Mouse (Mus musculus) limb, embryonic 11.5 days (tissue): ENCODE data around the gene Bex2. TPM values are rescaled to one million over a fixed set of nuclear protein-coding genes. Genes with fewer than 3 reads are reported as not detected.
A peak's percentile ranks its signal among the peaks of the same experiment; 100 is the strongest.
"Not testable (repeated sequence)": the region's sequence is repeated elsewhere in the genome, so short reads cannot be mapped to it uniquely, and the experiment has no call there.

Experiments used
- ATAC-seq: fragments of 200-750 bp; cut with Nextera tagmentation; 2 replicates; pipeline ENCODE4 v1.8.0; 2017; ENCODE audit warnings: low read depth; ENCODE audit not compliant: insufficient number of reproducible peaks, low FRiP score, low TSS enrichment
- DNase-seq: peaks from one replicate; pipeline ENCODE4 v3.0.0-alpha.2; 2015; ENCODE audit warnings: low spot score
- H3K27ac ChIP-seq: fragments of 300-500 bp; sonication (generic); replicated peaks from 2 replicates; pipeline ENCODE4 v1.5.1; 2014; ENCODE audit warnings: low read depth, mild to moderate bottlenecking, low read length
- H3K27me3 ChIP-seq: fragments of 300-500 bp; sonication (generic); 2 replicates; pipeline ENCODE4 v1.6.1; 2014; ENCODE audit warnings: mild to moderate bottlenecking, low read length, mixed read lengths; ENCODE audit not compliant: control insufficient read depth, insufficient read depth
- H3K36me3 ChIP-seq: fragments of 300-500 bp; sonication (generic); 2 replicates; pipeline ENCODE4 v1.6.1; 2014; ENCODE audit warnings: mild to moderate bottlenecking, low read length, moderate library complexity, mixed read lengths; ENCODE audit not compliant: control insufficient read depth, insufficient read depth
- H3K4me1 ChIP-seq: fragments of 300-500 bp; sonication (generic); 2 replicates; pipeline ENCODE4 v1.6.1; 2014; ENCODE audit warnings: low read length, mixed read lengths; ENCODE audit not compliant: control insufficient read depth, insufficient read depth
- H3K4me2 ChIP-seq: fragments of 300-500 bp; sonication (generic); 2 replicates; pipeline ENCODE4 v1.6.1; 2014; ENCODE audit warnings: low read depth, mild to moderate bottlenecking, moderate library complexity; ENCODE audit not compliant: severe bottlenecking
- H3K4me3 ChIP-seq: fragments of 300-500 bp; sonication (generic); 2 replicates; pipeline ENCODE4 v1.5.1; 2014; ENCODE audit warnings: low read depth, low read length
- H3K9ac ChIP-seq: fragments of 300-500 bp; sonication (generic); 2 replicates; pipeline ENCODE4 v1.6.1; 2014; ENCODE audit warnings: mild to moderate bottlenecking, low read length
- H3K9me3 ChIP-seq: fragments of 300-500 bp; sonication (generic); 2 replicates; pipeline ENCODE4 v1.6.1; 2016; ENCODE audit warnings: low read length; ENCODE audit not compliant: control insufficient read depth
- WGBS: fragments of 180-500 bp; shearing (Covaris S2); extraction: QIAGEN DNeasy Blood & Tissue Kit; methylation state at CpG from one replicate; pipeline ENCODE4 v1.1.7; 2014; 5-methylcytosine and 5-hydroxymethylcytosine counted together
- polyA plus RNA-seq: library from polyadenylated mRNA; unstranded; fragments of >200 nt; fragmentation: Nextera tagmentation; extraction: Ambion mirVana; gene quantifications from 2 replicates; pipeline ENCODE4 v1.2.1, GENCODE M21; 2014

Gene Bex2
- 242 and 252 TPM in 2 replicates for polyA plus RNA-seq

GRCm38 (mm10) chrX:136068020-136068419 is at the start of gene Bex2:
Gene Bex2, minus strand, starts transcription at chrX:136068236.
- not testable (repeated sequence) for H3K27ac ChIP-seq, H3K36me3 ChIP-seq, H3K4me1 ChIP-seq, H3K9me3 ChIP-seq, H3K27me3 ChIP-seq, DNase-seq
- H3K4me2 ChIP-seq = peak within 1 kb of the TSS; percentile 32
- H3K9ac ChIP-seq = peak within 1 kb of the TSS; percentile 22; the same call in 1 of the 2 replicates
- ATAC-seq = peak; percentile 98
- peak within 1 kb of the TSS; percentile 36 for H3K4me3 ChIP-seq
- WGBS = no CpG with 5 or more reads among the region's 32 CpGs

- WGBS = 22% methylated on average over 23 of the region's 23 CpGs
- Histone ChIP-seq H3K27ac (no peak overlapping the region), H3K9ac (peak overlapping the region; percentile 49; the same call in 1 of the 2 replicates), H3K4me2 (peak overlapping the region; percentile 51), H3K4me1 (no peaks in the 10 kb centered on the region), H3K4me3 (peak overlapping the region; percentile 30), H3K36me3 (no peaks in the 10 kb centered on the region), H3K9me3 (no peaks in the 10 kb centered on the region), H3K27me3 (no peaks in the 10 kb centered on the region)
- DNase-seq = peak; percentile 82
- ATAC-seq = peak; percentile 97
Observed at GRCm38 (mm10) chrX:136115419-136115961, 47.5 kb upstream of the Bex2 start.

- no peaks in the 10 kb centered on the region for H3K36me3 ChIP-seq
- H3K9me3 ChIP-seq = no peaks in the 10 kb centered on the region
- no peaks in the 10 kb centered on the region for H3K4me1 ChIP-seq
- DNase-seq (no peak), ATAC-seq (no peak)
- no peak overlapping the region for H3K4me3 ChIP-seq
- no peak overlapping the region for H3K27ac ChIP-seq
- H3K9ac ChIP-seq = no peak overlapping the region
- no peaks in the 10 kb centered on the region for H3K27me3 ChIP-seq
- WGBS = 48% methylated on average over 4 of the region's 4 CpGs
- no peak overlapping the region for H3K4me2 ChIP-seq
Observed at GRCm38 (mm10) chrX:136115015-136115414, 47.0 kb upstream of the Bex2 start.

DNA sequence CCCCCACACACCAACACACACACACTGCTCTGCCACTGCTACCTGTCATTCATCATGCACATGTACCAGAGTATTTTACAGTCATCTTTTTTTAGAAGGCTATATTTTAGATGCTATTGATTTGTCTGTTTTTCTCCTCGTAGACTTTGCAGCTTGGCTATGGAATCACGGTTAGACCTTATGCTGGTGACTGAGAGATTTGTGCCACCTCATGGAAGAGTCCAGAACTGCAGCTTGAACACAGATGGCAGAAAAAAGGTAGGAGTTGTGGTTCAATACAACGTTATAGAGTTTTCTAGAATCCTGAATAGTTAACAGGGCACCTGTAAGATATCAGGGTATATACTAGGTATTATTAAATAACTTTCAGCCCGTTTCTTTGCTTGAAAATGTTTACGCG is 39.9 kb upstream of the Bex2 start:
- no peaks in the 10 kb centered on the region for H3K27me3 ChIP-seq
- no peak overlapping the region for H3K4me2 ChIP-seq
- H3K9me3 ChIP-seq = no peaks in the 10 kb centered on the region
- no peak overlapping the region for H3K4me3 ChIP-seq
- DNase-seq = peak; percentile 49
- 53% methylated on average over 6 of the region's 6 CpGs for WGBS
- no peak overlapping the region for H3K27ac ChIP-seq
- ATAC-seq = no peak
- H3K4me1 ChIP-seq = no peaks in the 10 kb centered on the region
- no peak overlapping the region for H3K9ac ChIP-seq
- no peaks in the 10 kb centered on the region for H3K36me3 ChIP-seq

- Histone ChIP-seq H3K9me3 (no peaks in the 10 kb centered on the region), H3K36me3 (no peaks in the 10 kb centered on the region), H3K4me3 (no peak overlapping the region), H3K9ac (no peak overlapping the region), H3K4me2 (no peak overlapping the region), H3K27me3 (no peaks in the 10 kb centered on the region), H3K4me1 (no peaks in the 10 kb centered on the region), H3K27ac (no peak overlapping the region)
- WGBS = 76% methylated on average over 3 of the region's 3 CpGs
- DNase-seq = no peak
- ATAC-seq = no peak
Observed at GRCm38 (mm10) chrX:136104724-136105088, 36.7 kb upstream of the Bex2 start.

DNA sequence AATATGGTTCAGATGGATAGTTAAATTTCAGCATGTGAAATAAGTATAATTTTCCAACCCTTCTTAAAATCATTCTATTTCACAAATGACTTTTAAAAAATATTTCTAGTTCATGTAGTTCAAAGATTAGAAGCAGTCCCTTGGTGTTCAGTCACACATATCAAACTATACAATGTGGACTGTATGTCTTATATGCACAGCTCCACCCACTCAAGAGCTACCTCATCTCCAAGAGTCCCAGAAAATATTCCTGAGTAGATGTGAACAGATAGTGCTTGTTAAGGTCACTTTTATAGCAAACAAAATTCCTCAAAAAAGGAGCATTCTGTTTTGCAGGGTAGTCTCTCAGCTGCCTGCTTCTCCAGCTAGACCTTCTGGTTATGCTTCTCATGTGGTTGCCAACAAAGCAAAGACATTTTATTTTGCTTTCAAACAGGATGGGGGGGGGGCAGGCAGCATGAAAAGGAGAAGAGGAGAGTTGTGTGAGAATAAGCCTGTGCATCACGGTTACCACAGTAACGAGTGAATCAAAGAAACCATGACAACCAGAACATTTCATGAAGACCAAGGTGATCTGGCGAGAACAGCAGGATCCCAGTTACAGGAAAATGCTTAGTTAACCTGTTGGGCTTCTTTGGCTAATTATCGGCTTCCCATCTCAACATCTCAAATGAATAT is 36.1 kb upstream of the Bex2 start:
- Histone ChIP-seq H3K9ac (no peak overlapping the region), H3K9me3 (no peaks in the 10 kb centered on the region), H3K4me1 (no peaks in the 10 kb centered on the region), H3K27me3 (no peaks in the 10 kb centered on the region), H3K36me3 (no peaks in the 10 kb centered on the region), H3K27ac (no peak overlapping the region), H3K4me2 (no peak overlapping the region), H3K4me3 (no peak overlapping the region)
- 64% methylated on average over 4 of the region's 4 CpGs for WGBS
- ATAC-seq = no peak
- no peak for DNase-seq

DNA sequence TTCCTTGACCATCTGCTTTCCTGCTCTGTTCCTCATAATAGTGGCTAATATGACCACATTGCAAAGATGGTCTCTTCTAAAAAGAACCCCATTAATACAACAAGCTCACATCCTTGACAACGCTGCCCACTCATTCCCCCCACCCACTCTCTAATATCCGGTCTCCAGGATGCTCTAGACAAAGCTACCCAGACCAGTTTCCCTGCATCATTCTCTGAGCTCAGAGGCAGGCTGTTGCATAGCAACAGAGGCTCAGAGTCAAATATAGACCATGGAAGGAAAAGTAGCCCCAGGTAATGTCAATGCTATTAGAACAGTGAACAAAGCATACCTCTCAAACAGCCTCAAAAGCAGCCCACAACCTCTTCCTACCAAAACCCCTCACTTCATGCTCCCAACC is 26.4 kb upstream of the Bex2 start:
- Histone ChIP-seq H3K4me1 (no peaks in the 10 kb centered on the region), H3K9ac (no peak overlapping the region), H3K27ac (no peak overlapping the region), H3K9me3 (no peaks in the 10 kb centered on the region), H3K4me3 (no peak overlapping the region), H3K36me3 (no peaks in the 10 kb centered on the region), H3K27me3 (no peaks in the 10 kb centered on the region), H3K4me2 (no peak overlapping the region)
- WGBS = 51% methylated on average over 2 of the region's 2 CpGs
- no peak for ATAC-seq
- DNase-seq = no peak

GRCm38 (mm10) chrX:136092497-136093279 is 24.7 kb upstream of the Bex2 start:
- H3K4me3 ChIP-seq = no peak overlapping the region
- no peaks in the 10 kb centered on the region for H3K9me3 ChIP-seq
- no peaks in the 10 kb centered on the region for H3K36me3 ChIP-seq
- no peak overlapping the region for H3K4me2 ChIP-seq
- no peak for DNase-seq
- H3K27ac ChIP-seq = no peak overlapping the region
- H3K9ac ChIP-seq = no peak overlapping the region
- no peaks in the 10 kb centered on the region for H3K27me3 ChIP-seq
- no peaks in the 10 kb centered on the region for H3K4me1 ChIP-seq
- WGBS = 33% methylated on average over 2 of the region's 2 CpGs
- ATAC-seq = no peak
